Mouse (Mus musculus): ENCODE results near the gene Olfr1152.

Gene Olfr1152

GRCm38 (mm10) chr2:87866192-87866591, at the start of gene Olfr1152:
Gene Olfr1152, plus strand, starts transcription at chr2:87866492.
- DNase-seq (ENCODE audit: low read depth, low spot score): no peak

GRCm38 (mm10) chr2:87830233-87830632, 36.1 kb upstream of the Olfr1152 start, which contains the start of gene Olfr1148:
Gene Olfr1148, plus strand, starts transcription at chr2:87830533.
- DNase-seq (ENCODE audit: low read depth, low spot score): no peak

GRCm38 (mm10) chr2:87843693-87844092, 22.6 kb upstream of the Olfr1152 start, which contains the start of gene Olfr1150-ps1:
Gene Olfr1150-ps1, plus strand, starts transcription at chr2:87843993.
- DNase-seq (ENCODE audit: low read depth, low spot score): no peak

DNA sequence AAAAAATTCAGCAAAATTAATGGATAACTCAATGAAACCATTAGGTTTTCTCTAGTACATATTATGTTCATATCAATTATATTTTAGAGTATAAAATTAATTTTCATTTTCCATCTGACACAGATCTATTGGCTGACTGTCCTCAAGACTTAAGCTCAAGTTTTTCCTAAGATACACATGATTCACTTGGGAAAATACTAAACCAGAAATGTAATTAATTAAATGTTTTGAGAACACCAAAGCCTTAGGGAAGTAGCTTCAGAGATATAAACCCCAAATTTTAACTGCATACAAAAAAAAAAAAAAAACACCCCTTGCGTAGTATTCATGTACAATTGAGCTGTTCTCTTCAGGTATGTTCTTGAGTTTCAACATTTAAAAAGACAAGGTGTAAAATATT, 10.7 kb upstream of the Olfr1152 start, which contains the start of gene Olfr1151:
TSS of gene Olfr1151 (plus strand) at position 301 of the 400 bp plus-strand sequence.
- DNase-seq (ENCODE audit: low read depth, low spot score): no peak

GRCm38 (mm10) chr2:87894662-87895061, 28.4 kb downstream of the Olfr1152 start, which contains the start of gene Olfr1153:
Gene Olfr1153, plus strand, starts transcription at chr2:87894962.
- DNase-seq (ENCODE audit: low read depth, low spot score): no peak

DNA sequence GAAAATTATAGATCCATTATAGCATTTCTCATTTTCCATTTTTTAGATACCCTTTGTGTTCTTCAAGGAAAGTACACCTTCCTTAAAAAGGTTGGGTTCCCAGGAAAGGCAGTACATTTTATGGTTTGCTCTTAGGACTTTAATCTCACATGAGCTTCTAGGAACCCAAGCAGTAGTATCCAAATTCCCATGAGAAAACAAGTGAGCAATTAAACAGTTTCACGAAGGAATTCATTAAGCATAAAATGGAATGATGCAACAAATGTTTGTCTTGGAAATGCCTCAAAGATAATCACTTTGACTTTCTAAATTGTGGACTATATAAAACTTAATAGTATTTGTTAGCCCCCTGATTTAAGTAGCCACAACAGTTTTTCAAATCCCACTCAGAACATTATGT, 38.8 kb downstream of the Olfr1152 start, which contains the start of gene Olfr1154:
TSS of gene Olfr1154 (minus strand) at position 101 of the 400 bp plus-strand sequence.
- no peak for DNase-seq (ENCODE audit: low read depth, low spot score)
